Mouse (Mus musculus) stomach, embryonic 14.5 days (tissue): Measurements from ENCODE around the gene Olfr1123. TPM values are rescaled to one million over a fixed set of nuclear protein-coding genes. Genes with fewer than 3 reads are reported as not detected.

Source experiments
- ATAC-seq: fragments of 200-750 bp; cut with Nextera tagmentation; 2 replicates; pipeline ENCODE4 v1.8.0; 2017; ENCODE audit warnings: low read depth, moderate TSS enrichment; ENCODE audit not compliant: insufficient number of reproducible peaks, insufficient read depth, low FRiP score
- H3K27ac ChIP-seq: fragments of 300-500 bp; sonication (generic); 2 replicates; pipeline ENCODE4 v1.5.1; 2014; ENCODE audit warnings: mild to moderate bottlenecking, low read length, moderate library complexity, mixed read lengths
- H3K27me3 ChIP-seq: fragments of 300-500 bp; sonication (generic); 2 replicates; pipeline ENCODE4 v1.6.1; 2014; ENCODE audit warnings: low read length, control low read depth, mixed read lengths; ENCODE audit not compliant: control insufficient read depth, insufficient read depth
- H3K36me3 ChIP-seq: fragments of 300-500 bp; sonication (generic); 2 replicates; pipeline ENCODE4 v1.6.1; 2014; ENCODE audit warnings: mild to moderate bottlenecking, control low read depth, low read length, moderate library complexity, mixed read lengths; ENCODE audit not compliant: control insufficient read depth, insufficient read depth
- H3K4me1 ChIP-seq: fragments of 300-500 bp; sonication (generic); 2 replicates; pipeline ENCODE4 v1.6.1; 2014; ENCODE audit warnings: low read length, control low read depth, mixed read lengths; ENCODE audit not compliant: control insufficient read depth, insufficient read depth
- H3K4me2 ChIP-seq: fragments of 300-500 bp; sonication (generic); replicated peaks from 2 replicates; pipeline ENCODE4 v1.6.1; 2014; ENCODE audit warnings: low read depth, low read length, control low read depth
- H3K4me3 ChIP-seq: fragments of 300-500 bp; sonication (generic); 2 replicates; pipeline ENCODE4 v1.5.1; 2014; ENCODE audit warnings: low read depth, low read length, control low read depth
- H3K9ac ChIP-seq: fragments of 300-500 bp; sonication (generic); replicated peaks from 2 replicates; pipeline ENCODE4 v1.6.1; 2014; ENCODE audit warnings: low read depth, mild to moderate bottlenecking, control low read depth, low read length, moderate library complexity, mixed read lengths
- H3K9me3 ChIP-seq: fragments of 300-500 bp; sonication (generic); 2 replicates; pipeline ENCODE4 v1.6.1; 2016; ENCODE audit warnings: low read depth, low read length, control low read depth; ENCODE audit not compliant: control insufficient read depth
- whole genome bisulfite sequencing: fragments of 180-500 bp; shearing (Covaris S2); extraction: QIAGEN DNeasy Blood & Tissue Kit; methylation state at CpG from one replicate; pipeline ENCODE4 v1.1.7; 2014; 5-methylcytosine and 5-hydroxymethylcytosine counted together
- polyA plus RNA-seq: library from polyadenylated mRNA; unstranded; fragments of >200 nt; fragmentation: Nextera tagmentation; extraction: Ambion mirVana; gene quantifications from 2 replicates; pipeline ENCODE4 v1.2.1, GENCODE M21; 2014

The Olfr1123 gene
- polyA plus RNA-seq, 1 experiment from 2014 or later, result not detected

DNA sequence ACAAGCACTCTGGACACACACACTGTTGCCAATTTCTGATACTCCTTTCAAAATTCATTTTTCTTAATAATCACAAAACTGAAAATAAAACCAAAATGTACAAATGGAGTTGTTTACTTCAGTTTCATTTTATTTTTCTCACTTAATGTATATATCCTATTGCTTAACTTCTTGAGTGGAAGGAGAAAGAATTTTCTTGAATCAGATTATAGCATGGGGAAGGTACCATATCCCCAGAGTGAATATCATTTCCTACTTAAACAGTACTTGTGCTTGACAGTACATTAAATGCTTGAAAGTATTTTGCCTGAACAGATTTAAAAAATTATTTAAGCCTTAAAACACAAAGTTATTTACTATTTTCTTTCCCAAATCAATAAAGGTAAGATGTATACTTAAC, 37.2 kb downstream of the Olfr1123 start, which contains the start of gene Olfr1126:
Gene Olfr1126, plus strand, starts transcription at position 301 of the 400 bp plus-strand sequence.
- no peaks in the 10 kb centered on the region for H3K9me3 ChIP-seq
- no peak for ATAC-seq

GRCm38 (mm10) chr2:87461769-87462168, 45.3 kb downstream of the Olfr1123 start:
- Histone ChIP-seq H3K4me2 (no peak overlapping the region), H3K4me3 (no peak overlapping the region), H3K9me3 (no peaks in the 10 kb centered on the region), H3K36me3 (no peaks in the 10 kb centered on the region), H3K27ac (no peak overlapping the region), H3K9ac (no peak overlapping the region), H3K27me3 (no peaks in the 10 kb centered on the region), H3K4me1 (no peaks in the 10 kb centered on the region)
- no peak for ATAC-seq
- 92% methylated on average over 4 of the region's 4 CpGs for WGBS

More for the DNA sequence above, 37.2 kb downstream of the Olfr1123 start, which contains the start of gene Olfr1126:
- Histone ChIP-seq H3K36me3 (no peaks in the 10 kb centered on the region), H3K9ac (no peak within 1 kb of the TSS), H3K4me1 (no peaks in the 10 kb centered on the region), H3K4me3 (no peak within 1 kb of the TSS), H3K27ac (no peak within 1 kb of the TSS), H3K27me3 (no peaks in the 10 kb centered on the region), H3K4me2 (no peak within 1 kb of the TSS)

Other genes starting within 250 kb of the Olfr1123 start
- not detected in 2 replicates for gene Olfr1112, start 228.8 kb upstream of the Olfr1123 start, polyA plus RNA-seq
- not detected in 2 replicates for gene Olfr1113, start 207.7 kb upstream of the Olfr1123 start, polyA plus RNA-seq
- gene Olfr1115, start 168.6 kb upstream of the Olfr1123 start, polyA plus RNA-seq, result not detected in 2 replicates
- gene Olfr1116, start 149.1 kb upstream of the Olfr1123 start, polyA plus RNA-seq, result not detected in 2 replicates
- gene Olfr1118, start 109.1 kb upstream of the Olfr1123 start, polyA plus RNA-seq, result not detected in 2 replicates
- gene Olfr1120, start 61.8 kb upstream of the Olfr1123 start, polyA plus RNA-seq, result not detected in 2 replicates
- not detected in 2 replicates for gene Olfr1121, start 46.7 kb upstream of the Olfr1123 start, polyA plus RNA-seq
- gene Olfr1122, start 30.8 kb upstream of the Olfr1123 start, polyA plus RNA-seq, result not detected in 2 replicates
- not detected in 2 replicates for gene Olfr1124, start 13.6 kb downstream of the Olfr1123 start, polyA plus RNA-seq
- not detected in 2 replicates for gene Olfr1126, start 37.3 kb downstream of the Olfr1123 start, polyA plus RNA-seq
- not detected in 2 replicates for gene Pramel7, start 80.5 kb downstream of the Olfr1123 start, polyA plus RNA-seq
- gene Pramel6, start 89.9 kb downstream of the Olfr1123 start, polyA plus RNA-seq, result not detected in 2 replicates
- gene Olfr153, start 115.2 kb downstream of the Olfr1123 start, polyA plus RNA-seq, result not detected in 2 replicates
- not detected in 2 replicates for gene Olfr1128, start 128.9 kb downstream of the Olfr1123 start, polyA plus RNA-seq
- not detected in 2 replicates for gene Olfr1129, start 157.3 kb downstream of the Olfr1123 start, polyA plus RNA-seq
- gene Olfr1130, start 189.6 kb downstream of the Olfr1123 start, polyA plus RNA-seq, result not detected in 2 replicates
- not detected in 2 replicates for gene Olfr1131, start 210.5 kb downstream of the Olfr1123 start, polyA plus RNA-seq
- not detected in 2 replicates for gene Olfr1132, start 220.9 kb downstream of the Olfr1123 start, polyA plus RNA-seq
- gene Olfr1133, start 230.7 kb downstream of the Olfr1123 start, polyA plus RNA-seq, result not detected in 2 replicates
- not detected in 2 replicates for gene Olfr1134, start 241.8 kb downstream of the Olfr1123 start, polyA plus RNA-seq